ENCODE assay signal across 9 mouse cellular contexts in genomic region chr1:36861775-36862174, GRCm38 (mm10).
DNase-seq lines count a peak whose midpoint lies in the region; ATAC-seq and TF ChIP-seq lines count a peak whose summit lies in the region.
"Had no signal": no experiment of that assay in that cellular context is flagged by ENCODE, and none has a peak within 500 bp of the region (broad histone marks: within the 10 kb centered on the region; RNA-seq: fewer than 3 reads in every experiment).

No protein-coding gene starts in this region.

- no peak for TF ChIP-seq CTCF in heart, adult 2 months (IDR thresholded peaks at IDR 0.05)

- H3K27me3 ChIP-seq in heart, adult 2 months (ENCODE audit: control insufficient read depth, insufficient read depth, low read length): no peaks in the 10 kb centered on the region
- no peaks in the 10 kb centered on the region for H3K27me3 ChIP-seq in neural tube, embryonic 15.5 days (replicated peaks)
- H3K27me3 ChIP-seq in limb, embryonic 10.5 days (ENCODE audit: low read depth, poor library complexity, severe bottlenecking): no peaks in the 10 kb centered on the region

- H3K27ac ChIP-seq in heart, adult 2 months: peak overlapping the region; percentile 77
- H3K27ac ChIP-seq in neural tube, embryonic 15.5 days (replicated peaks): 0 out of 2 replicates have a peak overlapping the region, but pooled peaks have one; percentile 64
- H3K27ac ChIP-seq in limb, embryonic 10.5 days: peak overlapping the region; percentile 72

- no peak for TF ChIP-seq POLR2A in heart, adult 2 months (IDR thresholded peaks at IDR 0.05; ENCODE audit: insufficient read depth, low read depth, low read length)

- intact Hi-C loops in heart, adult 2 months (cut with DNase I): loop anchor here (2.0 kb wide), 3 partner anchors 23 to 77 kb away; no protein-coding TSS in a partner anchor
- intact Hi-C loops in heart, postnatal 36 days (cut with DNase I): loop anchor here (2.0 to 5.0 kb wide), 3 partner anchors 23 to 77 kb away; no protein-coding TSS in a partner anchor

- WGBS in heart, adult 2 months: 22% methylated on average over 2 of the region's 2 CpGs
- 74% methylated on average over 2 of the region's 2 CpGs for WGBS in neural tube, embryonic 15.5 days
- WGBS in limb, embryonic 10.5 days: 87% methylated on average over 2 of the region's 2 CpGs

- H3K4me2 ChIP-seq in neural tube, embryonic 15.5 days: no peak overlapping the region

- peaks cover 31% of the 10 kb centered on the region for H3K4me1 ChIP-seq in heart, adult 2 months (ENCODE audit: control insufficient read depth, insufficient read depth, low read length)
- peaks cover 26% of the 10 kb centered on the region for H3K4me1 ChIP-seq in neural tube, embryonic 15.5 days
- peaks cover 21% of the 10 kb centered on the region for H3K4me1 ChIP-seq in limb, embryonic 10.5 days

- no peak for DNase-seq in heart, adult 2 months
- DNase-seq in heart, postnatal 36 days: no peak
- DNase-seq in neural tube, embryonic 10.5 days (ENCODE audit: extremely low spot score, low spot score): no peak
- no peak for DNase-seq in limb, embryonic 10.5 days (ENCODE audit: low spot score)
- DNase-seq in layer of hippocampus, adult 11-12 months (ENCODE audit: low spot score): no peak
- DNase-seq: kidney, adult 9 months had no signal

- TF ChIP-seq EP300 in heart, adult 2 months (IDR thresholded peaks at IDR 0.05; ENCODE audit: insufficient read depth, low read depth, low read length): no peak

- no peak for ATAC-seq in neural tube, embryonic 15.5 days (ENCODE audit: low FRiP score)
- ATAC-seq in megakaryocyte-erythroid progenitor cell, adult 5-6 weeks (replicated peaks; ENCODE audit: low FRiP score, low TSS enrichment, poor library complexity, severe bottlenecking): no peak
- no peak for ATAC-seq in frontal cortex, adult (ENCODE audit: low TSS enrichment)

- H3K4me3 ChIP-seq in heart, adult 2 months: no peak overlapping the region
- H3K4me3 ChIP-seq in neural tube, embryonic 15.5 days (replicated peaks): no peak overlapping the region
- H3K4me3 ChIP-seq in limb, embryonic 10.5 days: no peak overlapping the region

- H3K9ac ChIP-seq in heart, adult 2 months (ENCODE audit: low read depth, low read length): no peak overlapping the region
- no peak overlapping the region for H3K9ac ChIP-seq in neural tube, embryonic 15.5 days (replicated peaks)

- peaks cover 24% of the 10 kb centered on the region for H3K36me3 ChIP-seq in heart, adult 2 months (ENCODE audit: control insufficient read depth, insufficient read depth, low read length)
- H3K36me3 ChIP-seq in neural tube, embryonic 15.5 days: no peaks in the 10 kb centered on the region
- H3K36me3 ChIP-seq in limb, embryonic 10.5 days: 0 out of 2 replicates have a peak, but pooled peaks cover 4% of the 10 kb centered on the region

- no peaks in the 10 kb centered on the region for H3K9me3 ChIP-seq in neural tube, embryonic 15.5 days (replicated peaks)
- H3K9me3 ChIP-seq in limb, embryonic 10.5 days (replicated peaks): no peaks in the 10 kb centered on the region

- H3K79me2 ChIP-seq in heart, adult 2 months (replicated peaks; ENCODE audit: control insufficient read depth, insufficient read depth, low read length): no peaks in the 10 kb centered on the region
